Comparison of ENCODE assay signal across 24 mouse cellular contexts in genomic region chr13:74719002-74719401, GRCm38 (mm10).
"Had no signal": no experiment of that assay in that cellular context is flagged by ENCODE, and none has a peak within 500 bp of the region (broad histone marks: within the 10 kb centered on the region; RNA-seq: fewer than 3 reads in every experiment).

No protein-coding gene starts in this region.

- H3K4me3 ChIP-seq: heart, adult 2 months; heart, embryonic 13.5 days; heart, embryonic 15.5 days; hindbrain, embryonic 13.5 days; hindbrain, embryonic 15.5 days; kidney, embryonic 15.5 days; limb, embryonic 13.5 days had no signal

- H3K27ac ChIP-seq: heart, adult 2 months; heart, embryonic 13.5 days; heart, embryonic 15.5 days; hindbrain, embryonic 13.5 days; hindbrain, embryonic 15.5 days; hindbrain, postnatal 0 days; kidney, embryonic 15.5 days; kidney, postnatal 0 days; limb, embryonic 13.5 days had no signal

- H3K9me3 ChIP-seq: heart, embryonic 13.5 days; heart, embryonic 15.5 days; hindbrain, embryonic 13.5 days; hindbrain, embryonic 15.5 days; kidney, embryonic 15.5 days had no signal

- DNase-seq: forebrain, postnatal 0 days; gastrocnemius, postnatal 14 days; gastrocnemius, postnatal 36 days; heart, adult 11 months; heart, adult 2 months; heart, postnatal 14 days; heart, postnatal 36 days; kidney, adult 11 months; kidney, adult 2 months; kidney, adult 9 months; kidney, postnatal 14 days; kidney, postnatal 36 days; layer of hippocampus, postnatal 36 days; left cerebral cortex, postnatal 4 days had no signal

- H3K4me2 ChIP-seq: heart, embryonic 11.5 days; heart, embryonic 13.5 days; heart, embryonic 15.5 days; hindbrain, embryonic 13.5 days; hindbrain, embryonic 15.5 days; kidney, embryonic 15.5 days; limb, embryonic 13.5 days had no signal

- H3K27me3 ChIP-seq: heart, embryonic 13.5 days; heart, embryonic 15.5 days; hindbrain, embryonic 13.5 days; hindbrain, embryonic 15.5 days; kidney, embryonic 15.5 days; limb, embryonic 13.5 days had no signal

- H3K4me1 ChIP-seq: heart, embryonic 13.5 days; heart, embryonic 15.5 days; hindbrain, embryonic 13.5 days; hindbrain, embryonic 15.5 days; kidney, embryonic 15.5 days; limb, embryonic 13.5 days had no signal

- H3K9ac ChIP-seq: forebrain, postnatal 0 days; heart, embryonic 13.5 days; heart, embryonic 15.5 days; hindbrain, embryonic 13.5 days; hindbrain, embryonic 15.5 days; kidney, embryonic 15.5 days; limb, embryonic 13.5 days had no signal

- ATAC-seq: forebrain, postnatal 0 days; hindbrain, postnatal 0 days; intestine, embryonic 16.5 days had no signal
